ENCODE assay signal across 18 mouse cellular contexts in genomic region chr3:149726212-149726611, GRCm38 (mm10).
DNase-seq lines count a peak whose midpoint lies in the region; ATAC-seq and TF ChIP-seq lines count a peak whose summit lies in the region.
"Had no signal": no experiment of that assay in that cellular context is flagged by ENCODE, and none has a peak within 500 bp of the region (broad histone marks: within the 10 kb centered on the region; RNA-seq: fewer than 3 reads in every experiment).

No protein-coding gene starts in this region.

- peak; percentile 74 for TF ChIP-seq EP300 in heart, postnatal 0 days (IDR thresholded peaks at IDR 0.05; ENCODE audit: low read depth)

- H3K4me2 ChIP-seq in heart, embryonic 13.5 days, result no peak overlapping the region
- no peak overlapping the region for H3K4me2 ChIP-seq in heart, postnatal 0 days (ENCODE audit: low read depth, low read length)
- H3K4me2 ChIP-seq: embryonic facial prominence, embryonic 12.5 days; forebrain, embryonic 15.5 days; hindbrain, embryonic 13.5 days had no signal

- peak; percentile 1 for DNase-seq in adrenal gland, adult 8-10 months
- no peak for DNase-seq in adrenal gland, adult 18-20 months (ENCODE audit: low spot score in 2 of 2)
- no peak for DNase-seq in heart, embryonic 10.5 days (ENCODE audit: low spot score)
- peak; percentile 55 for DNase-seq in heart, postnatal 0 days (ENCODE audit: low spot score)
- no peak for DNase-seq in cerebellum, adult 8-10 months
- DNase-seq in left cerebral cortex, postnatal 4 days, result no peak
- no peak for DNase-seq in right cerebral cortex, adult 18-20 months
- DNase-seq: cerebellum, adult 11 months; cerebellum, adult 9-10 months; cerebellum, postnatal 25 days; gastrocnemius, postnatal 10 days; kidney, adult 11 months; kidney, adult 9 months had no signal

- TF ChIP-seq CTCF in heart, postnatal 0 days (IDR thresholded peaks at IDR 0.05; ENCODE audit: low read depth), result no peak

- no peaks in the 10 kb centered on the region for H3K27me3 ChIP-seq in heart, embryonic 10.5 days (ENCODE audit: insufficient read depth, poor library complexity, severe bottlenecking)
- no peaks in the 10 kb centered on the region for H3K27me3 ChIP-seq in heart, embryonic 13.5 days (replicated peaks)
- no peaks in the 10 kb centered on the region for H3K27me3 ChIP-seq in heart, postnatal 0 days (ENCODE audit: control insufficient read depth, insufficient read depth, low read length)
- H3K27me3 ChIP-seq: embryonic facial prominence, embryonic 12.5 days; forebrain, embryonic 15.5 days; hindbrain, embryonic 13.5 days had no signal

- 62% methylated on average over 4 of the region's 4 CpGs for WGBS in heart, embryonic 10.5 days
- WGBS in heart, embryonic 13.5 days, result 32% methylated on average over 4 of the region's 4 CpGs
- 24% methylated on average over 4 of the region's 4 CpGs for WGBS in heart, postnatal 0 days

- 0 out of 2 replicates have a peak overlapping the region, but pooled peaks have one; percentile 11 for H3K9ac ChIP-seq in heart, embryonic 13.5 days
- H3K9ac ChIP-seq in heart, postnatal 0 days (replicated peaks; ENCODE audit: low read depth, low read length), result no peak overlapping the region
- H3K9ac ChIP-seq: embryonic facial prominence, embryonic 12.5 days; forebrain, embryonic 15.5 days; hindbrain, embryonic 13.5 days had no signal

- ATAC-seq in heart, embryonic 13.5 days (ENCODE audit: extremely low read depth, insufficient number of reproducible peaks, low FRiP score, low TSS enrichment), result no peak
- peak; percentile 68 for ATAC-seq in heart, postnatal 0 days (ENCODE audit: insufficient read depth, low read depth)
- ATAC-seq: forebrain, embryonic 15.5 days; hindbrain, postnatal 0 days had no signal

- H3K9me3 ChIP-seq in heart, embryonic 10.5 days, result no peaks in the 10 kb centered on the region
- H3K9me3 ChIP-seq in heart, embryonic 13.5 days, result no peaks in the 10 kb centered on the region
- no peaks in the 10 kb centered on the region for H3K9me3 ChIP-seq in heart, postnatal 0 days (replicated peaks; ENCODE audit: control insufficient read depth, low read length)
- H3K9me3 ChIP-seq: embryonic facial prominence, embryonic 12.5 days; forebrain, embryonic 15.5 days; hindbrain, embryonic 13.5 days had no signal

- peaks cover 23% of the 10 kb centered on the region for H3K4me1 ChIP-seq in heart, embryonic 10.5 days
- H3K4me1 ChIP-seq in heart, embryonic 13.5 days, result peaks cover 48% of the 10 kb centered on the region
- peaks cover 17% of the 10 kb centered on the region for H3K4me1 ChIP-seq in heart, postnatal 0 days (ENCODE audit: control insufficient read depth, insufficient read depth)
- H3K4me1 ChIP-seq: embryonic facial prominence, embryonic 12.5 days; hindbrain, embryonic 13.5 days had no signal

- H3K4me3 ChIP-seq in heart, embryonic 10.5 days, result no peak overlapping the region
- no peak overlapping the region for H3K4me3 ChIP-seq in heart, embryonic 13.5 days
- no peak overlapping the region for H3K4me3 ChIP-seq in heart, postnatal 0 days (ENCODE audit: low read depth, low read length)
- H3K4me3 ChIP-seq: embryonic facial prominence, embryonic 12.5 days; forebrain, embryonic 15.5 days; hindbrain, embryonic 13.5 days had no signal

- H3K36me3 ChIP-seq in heart, embryonic 10.5 days, result no peaks in the 10 kb centered on the region
- no peaks in the 10 kb centered on the region for H3K36me3 ChIP-seq in heart, embryonic 13.5 days
- H3K36me3 ChIP-seq in heart, postnatal 0 days (replicated peaks; ENCODE audit: control insufficient read depth, insufficient read depth, low read length), result no peaks in the 10 kb centered on the region
- H3K36me3 ChIP-seq: embryonic facial prominence, embryonic 12.5 days; forebrain, embryonic 15.5 days; hindbrain, embryonic 13.5 days had no signal

- intact Hi-C loops in left cerebral cortex, postnatal 4 days (cut with DNase I), result no loop called here

- peak overlapping the region; percentile 25; the same call in 1 of the 2 replicates for H3K27ac ChIP-seq in heart, embryonic 10.5 days
- peak overlapping the region; percentile 78 for H3K27ac ChIP-seq in heart, embryonic 13.5 days (replicated peaks)
- H3K27ac ChIP-seq in heart, postnatal 0 days (ENCODE audit: low read depth), result peak overlapping the region; percentile 80
- H3K27ac ChIP-seq: embryonic facial prominence, embryonic 12.5 days; forebrain, embryonic 15.5 days; hindbrain, embryonic 13.5 days; hindbrain, postnatal 0 days had no signal

Comparison
In these comparisons a context has a peak if more than half of its experiments do, and no peak if none do; other contexts are left out.
1. DNase-seq: peak in adrenal gland, adult 8-10 months (single experiment) and heart, postnatal 0 days (single experiment); none in adrenal gland, adult 18-20 months (0 of 2), heart, embryonic 10.5 days (single experiment), cerebellum, adult 8-10 months (single experiment), left cerebral cortex, postnatal 4 days (single experiment) and right cerebral cortex, adult 18-20 months (single experiment).
2. H3K27ac ChIP-seq: peak in every context shown above with its lines; median percentile 80 in heart, postnatal 0 days; 78 in heart, embryonic 13.5 days; 25 in heart, embryonic 10.5 days.